Mouse (Mus musculus): ENCODE measurements around the gene Prss46. TPM values are rescaled to one million over a fixed set of nuclear protein-coding genes. Genes with fewer than 3 reads are reported as not detected.

Gene Prss46
- polyA plus RNA-seq, 1 experiment from 2014 or later, result not detected

GRCm38 (mm10) chr9:110888935-110889334 lies 44.6 kb downstream of the Prss46 start:
- WGBS, result 90% methylated on average over 14 of the region's 14 CpGs
- no peak for ATAC-seq (replicated peaks; ENCODE audit: low FRiP score)
- H3K4me3 ChIP-seq (replicated peaks), result no peak overlapping the region

GRCm38 (mm10) chr9:110890026-110890783 lies 45.9 kb downstream of the Prss46 start:
- Histone ChIP-seq H3K4me2 (0 out of 2 replicates have a peak overlapping the region, but pooled peaks have one; percentile 21), H3K36me3 (no peaks in the 10 kb centered on the region), H3K27ac (no peak overlapping the region), H3K9me3 (replicated peaks) (no peaks in the 10 kb centered on the region), H3K27me3 (no peaks in the 10 kb centered on the region), H3K9ac (no peak overlapping the region), H3K4me1 (peaks cover 32% of the 10 kb centered on the region), H3K4me3 (replicated peaks) (no peak overlapping the region)
- no peak for ATAC-seq (replicated peaks; ENCODE audit: low FRiP score)
- WGBS, result 16% methylated on average over 21 of the region's 21 CpGs

More at GRCm38 (mm10) chr9:110888935-110889334, 44.6 kb downstream of the Prss46 start:
- Histone ChIP-seq H3K27me3 (no peaks in the 10 kb centered on the region), H3K4me1 (peaks cover 32% of the 10 kb centered on the region), H3K4me2 (no peak overlapping the region), H3K27ac (no peak overlapping the region), H3K9ac (no peak overlapping the region), H3K36me3 (no peaks in the 10 kb centered on the region), H3K9me3 (replicated peaks) (no peaks in the 10 kb centered on the region)

DNA sequence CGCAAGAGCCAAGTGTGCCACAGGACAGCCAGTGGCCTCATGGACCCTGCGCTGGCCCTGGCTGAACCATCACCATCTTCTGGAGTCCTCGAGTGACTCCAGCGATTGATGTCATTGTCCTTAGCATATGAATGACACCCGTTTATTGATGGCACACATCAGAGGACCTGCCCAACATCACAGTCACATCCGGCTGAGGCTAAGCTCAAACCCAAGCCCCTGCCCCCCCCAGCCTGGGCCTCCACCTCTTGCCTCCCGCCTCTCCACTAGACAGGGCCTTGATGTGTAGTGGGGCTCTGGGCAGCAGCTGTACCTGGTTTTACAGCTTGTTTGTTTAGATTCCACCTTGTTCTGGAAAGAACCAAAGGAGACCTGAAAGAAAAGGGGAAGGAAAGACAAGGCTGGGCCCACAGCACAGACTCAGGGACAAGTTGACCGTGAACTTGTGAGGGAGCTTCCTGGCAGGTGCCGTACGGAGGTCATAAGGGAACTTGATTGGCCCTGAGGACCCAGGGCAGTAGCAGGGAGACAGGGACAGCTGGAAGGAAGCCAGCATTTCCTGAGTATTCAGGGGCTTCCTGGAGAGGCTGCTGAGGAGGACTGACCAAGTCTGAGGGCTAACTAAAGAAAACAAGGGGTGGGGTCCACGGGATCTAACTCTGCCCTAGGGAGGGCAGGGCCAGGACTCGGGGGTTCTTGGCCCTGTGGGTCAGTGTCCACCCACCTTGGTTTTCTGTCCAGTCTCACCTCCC lies 46.9 kb downstream of the Prss46 start:
- H3K4me3 ChIP-seq (replicated peaks), result no peak overlapping the region
- H3K4me2 ChIP-seq, result no peak overlapping the region
- H3K36me3 ChIP-seq, result no peaks in the 10 kb centered on the region
- H3K27me3 ChIP-seq, result no peaks in the 10 kb centered on the region
- H3K4me1 ChIP-seq, result peaks cover 42% of the 10 kb centered on the region
- no peak overlapping the region for H3K9ac ChIP-seq
- ATAC-seq (replicated peaks; ENCODE audit: low FRiP score), result no peak
- H3K9me3 ChIP-seq (replicated peaks), result no peaks in the 10 kb centered on the region
- WGBS, result 67% methylated on average over 12 of the region's 12 CpGs
- H3K27ac ChIP-seq, result 0 out of 2 replicates have a peak overlapping the region, but pooled peaks have one; percentile 27

GRCm38 (mm10) chr9:110892552-110892951 lies 48.2 kb downstream of the Prss46 start:
- H3K27me3 ChIP-seq, result no peaks in the 10 kb centered on the region
- peaks cover 43% of the 10 kb centered on the region for H3K4me1 ChIP-seq
- no peak overlapping the region for H3K4me3 ChIP-seq (replicated peaks)
- H3K9ac ChIP-seq, result no peak overlapping the region
- H3K9me3 ChIP-seq (replicated peaks), result no peaks in the 10 kb centered on the region
- H3K36me3 ChIP-seq, result no peaks in the 10 kb centered on the region
- 86% methylated on average over 3 of the region's 3 CpGs for WGBS
- H3K27ac ChIP-seq, result no peak overlapping the region
- no peak for ATAC-seq (replicated peaks; ENCODE audit: low FRiP score)
- H3K4me2 ChIP-seq, result no peak overlapping the region

DNA sequence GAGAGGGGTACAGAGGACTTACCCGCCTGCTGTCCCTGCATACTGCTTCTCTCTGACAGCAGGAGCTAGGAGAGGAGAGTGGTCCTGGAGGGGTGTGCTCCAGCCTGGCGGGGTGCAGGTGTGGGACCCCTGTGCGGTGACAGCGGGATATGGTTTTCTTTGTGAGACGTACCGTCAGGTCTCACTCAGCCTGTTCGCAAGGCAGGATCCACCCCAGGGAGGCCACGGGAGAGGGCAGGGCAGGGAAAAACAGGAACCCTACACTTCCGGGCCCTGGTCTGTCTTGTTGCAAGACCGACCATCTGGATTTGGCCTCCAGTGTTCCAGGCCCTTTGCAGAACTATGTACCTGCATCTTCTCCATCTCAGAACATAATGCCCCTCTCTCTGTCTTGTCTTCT lies 49.1 kb downstream of the Prss46 start:
- Histone ChIP-seq H3K27ac (no peak overlapping the region), H3K4me2 (no peak overlapping the region), H3K27me3 (no peaks in the 10 kb centered on the region), H3K4me3 (replicated peaks) (no peak overlapping the region), H3K4me1 (peaks cover 40% of the 10 kb centered on the region), H3K9me3 (replicated peaks) (no peaks in the 10 kb centered on the region), H3K9ac (no peak overlapping the region), H3K36me3 (peaks cover 3% of the 10 kb centered on the region; the same call in 1 of the 2 replicates)
- ATAC-seq (replicated peaks; ENCODE audit: low FRiP score), result no peak
- WGBS, result 75% methylated on average over 10 of the region's 10 CpGs

- Histone ChIP-seq H3K9ac (no peak overlapping the region), H3K36me3 (peaks cover 3% of the 10 kb centered on the region; the same call in 1 of the 2 replicates), H3K4me2 (peak overlapping the region; percentile 47; the same call in 1 of the 2 replicates), H3K27ac (no peak overlapping the region), H3K4me1 (peaks cover 29% of the 10 kb centered on the region), H3K9me3 (replicated peaks) (no peaks in the 10 kb centered on the region), H3K4me3 (replicated peaks) (no peak overlapping the region), H3K27me3 (no peaks in the 10 kb centered on the region)
- 34% methylated on average over 5 of the region's 5 CpGs for WGBS
- ATAC-seq (replicated peaks; ENCODE audit: low FRiP score), result no peak; the same call in none of the 2 replicates
Observed at GRCm38 (mm10) chr9:110895507-110895906, 51.2 kb downstream of the Prss46 start.

GRCm38 (mm10) chr9:110895994-110896393 lies 51.7 kb downstream of the Prss46 start:
- 10% methylated on average over 7 of the region's 7 CpGs for WGBS
- H3K9me3 ChIP-seq (replicated peaks), result no peaks in the 10 kb centered on the region
- no peaks in the 10 kb centered on the region for H3K27me3 ChIP-seq
- H3K4me1 ChIP-seq, result peaks cover 24% of the 10 kb centered on the region
- H3K36me3 ChIP-seq, result peaks cover 3% of the 10 kb centered on the region; the same call in 1 of the 2 replicates
- H3K4me3 ChIP-seq (replicated peaks), result peak overlapping the region; percentile 11
- peak overlapping the region; percentile 47 for H3K4me2 ChIP-seq
- peak overlapping the region; percentile 60; the same call in 1 of the 2 replicates for H3K27ac ChIP-seq
- peak; percentile 65 for ATAC-seq (replicated peaks; ENCODE audit: low FRiP score)
- H3K9ac ChIP-seq, result no peak overlapping the region

- Histone ChIP-seq H3K4me2 (peak overlapping the region; percentile 47), H3K4me3 (replicated peaks) (peak overlapping the region; percentile 11), H3K9me3 (replicated peaks) (no peaks in the 10 kb centered on the region), H3K36me3 (peaks cover 3% of the 10 kb centered on the region; the same call in 1 of the 2 replicates), H3K4me1 (peaks cover 18% of the 10 kb centered on the region), H3K27me3 (no peaks in the 10 kb centered on the region), H3K27ac (peak overlapping the region; percentile 60; the same call in 1 of the 2 replicates), H3K9ac (no peak overlapping the region)
- ATAC-seq (replicated peaks; ENCODE audit: low FRiP score), result peak; percentile 70
- WGBS, result 9% methylated on average over 6 of the region's 6 CpGs
Observed at GRCm38 (mm10) chr9:110896595-110896994, 52.3 kb downstream of the Prss46 start.

GRCm38 (mm10) chr9:110899451-110900008 lies 55.2 kb downstream of the Prss46 start:
- no peaks in the 10 kb centered on the region for H3K9me3 ChIP-seq (replicated peaks)
- no peak overlapping the region for H3K27ac ChIP-seq
- 49% methylated on average over 10 of the region's 10 CpGs for WGBS
- no peak overlapping the region for H3K4me3 ChIP-seq (replicated peaks)
- no peak overlapping the region for H3K4me2 ChIP-seq
- H3K9ac ChIP-seq, result no peak overlapping the region
- H3K27me3 ChIP-seq, result no peaks in the 10 kb centered on the region
- H3K36me3 ChIP-seq, result peaks cover 3% of the 10 kb centered on the region; the same call in 1 of the 2 replicates
- H3K4me1 ChIP-seq, result peaks cover 15% of the 10 kb centered on the region
- no peak for ATAC-seq (replicated peaks; ENCODE audit: low FRiP score)

DNA sequence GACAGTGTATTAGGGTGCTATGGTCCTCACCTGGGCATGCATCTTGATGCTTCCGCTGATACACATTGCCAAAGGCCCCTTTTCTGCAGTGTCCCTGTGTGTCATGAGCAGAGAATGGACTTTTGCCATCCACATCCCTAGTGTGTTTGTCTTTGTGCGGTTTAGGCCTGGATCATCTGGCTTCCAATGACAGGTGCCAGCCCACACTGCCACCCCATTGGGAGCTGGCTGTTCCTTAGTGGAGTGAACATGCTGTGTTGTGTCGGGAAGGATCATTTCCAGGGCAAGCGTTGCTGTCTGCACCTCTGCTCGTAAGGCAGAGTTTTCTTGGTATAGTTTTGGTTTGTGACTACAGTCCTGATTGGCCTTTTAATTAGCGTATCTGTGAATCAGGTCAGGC lies 56.9 kb downstream of the Prss46 start:
- Histone ChIP-seq H3K4me2 (no peak overlapping the region), H3K27me3 (no peaks in the 10 kb centered on the region), H3K9me3 (replicated peaks) (no peaks in the 10 kb centered on the region), H3K9ac (no peak overlapping the region), H3K4me1 (peaks cover 6% of the 10 kb centered on the region), H3K27ac (no peak overlapping the region), H3K36me3 (peaks cover 3% of the 10 kb centered on the region; the same call in 1 of the 2 replicates), H3K4me3 (replicated peaks) (no peak overlapping the region)
- 83% methylated on average over 6 of the region's 6 CpGs for WGBS
- no peak for ATAC-seq (replicated peaks; ENCODE audit: low FRiP score)

GRCm38 (mm10) chr9:110902271-110902670 lies 58.0 kb downstream of the Prss46 start:
- Histone ChIP-seq H3K27ac (no peak overlapping the region), H3K27me3 (no peaks in the 10 kb centered on the region), H3K4me3 (replicated peaks) (no peak overlapping the region), H3K4me2 (no peak overlapping the region), H3K4me1 (no peaks in the 10 kb centered on the region), H3K36me3 (peaks cover 3% of the 10 kb centered on the region; the same call in 1 of the 2 replicates), H3K9me3 (replicated peaks) (no peaks in the 10 kb centered on the region), H3K9ac (no peak overlapping the region)
- ATAC-seq (replicated peaks; ENCODE audit: low FRiP score), result no peak
- 85% methylated on average over 4 of the region's 4 CpGs for WGBS

Measured in kidney, embryonic 15.5 days (tissue).